Mouse (Mus musculus) telencephalon, adult 2 months (tissue): Measurements from ENCODE around the gene Crebrf.

ENCODE experiments used
- DNase-seq: peaks from one replicate; pipeline ENCODE4 v3.0.0-alpha.2; 2011; ENCODE audit warnings: low read depth, low spot score

The Crebrf gene

DNA sequence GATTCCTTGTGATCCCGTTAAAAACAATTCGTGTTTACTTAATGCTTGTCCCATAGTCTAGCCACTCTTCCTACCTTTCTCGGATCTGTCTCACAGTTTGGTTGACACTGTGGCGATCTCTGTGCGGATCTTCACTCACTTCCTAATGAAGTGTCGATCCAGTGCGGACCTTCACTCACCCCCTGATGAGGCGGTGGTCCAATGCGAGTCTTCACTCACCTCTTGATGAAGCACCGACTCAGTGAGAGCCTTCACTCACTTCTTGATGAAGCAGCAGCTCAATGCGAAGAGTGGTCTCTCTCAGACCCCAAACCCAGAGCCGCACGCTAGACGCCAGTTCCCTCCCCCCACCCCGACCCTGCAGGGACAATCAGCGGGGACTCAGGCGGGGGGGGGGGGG, 110.7 kb downstream of the Crebrf start:
- DNase-seq = no peak
